Mouse (Mus musculus) brown adipose tissue, adult 24 weeks (tissue): ENCODE measurements around the gene Fam122a. TPM values are rescaled to one million over a fixed set of nuclear protein-coding genes. Genes with fewer than 3 reads are reported as not detected.

ENCODE experiments used
- H3K27ac ChIP-seq: fragments of 200-500 bp; replicated peaks from 2 replicates; pipeline ENCODE4 v1.5.1; 2012; ENCODE audit warnings: low read depth, mild to moderate bottlenecking, low read length
- H3K4me1 ChIP-seq: fragments of 200-500 bp; 2 replicates; pipeline ENCODE4 v1.6.1; 2012; ENCODE audit warnings: low read length, mixed read lengths; ENCODE audit not compliant: control insufficient read depth, insufficient read depth, insufficient read length
- H3K4me3 ChIP-seq: fragments of 200-500 bp; 2 replicates; pipeline ENCODE4 v1.5.1; 2012; ENCODE audit warnings: low read depth, mild to moderate bottlenecking, low read length, moderate library complexity; ENCODE audit not compliant: insufficient read depth
- polyA plus RNA-seq: library from polyadenylated mRNA; stranded (reverse); fragments of >200 nt; gene quantifications from 2 replicates; pipeline ENCODE4 v1.2.4, GENCODE M21; 2012; ENCODE audit not compliant: missing spikeins, insufficient read depth, insufficient read length

The Fam122a gene
- polyA plus RNA-seq, 1 experiment, result 23.3 TPM

DNA sequence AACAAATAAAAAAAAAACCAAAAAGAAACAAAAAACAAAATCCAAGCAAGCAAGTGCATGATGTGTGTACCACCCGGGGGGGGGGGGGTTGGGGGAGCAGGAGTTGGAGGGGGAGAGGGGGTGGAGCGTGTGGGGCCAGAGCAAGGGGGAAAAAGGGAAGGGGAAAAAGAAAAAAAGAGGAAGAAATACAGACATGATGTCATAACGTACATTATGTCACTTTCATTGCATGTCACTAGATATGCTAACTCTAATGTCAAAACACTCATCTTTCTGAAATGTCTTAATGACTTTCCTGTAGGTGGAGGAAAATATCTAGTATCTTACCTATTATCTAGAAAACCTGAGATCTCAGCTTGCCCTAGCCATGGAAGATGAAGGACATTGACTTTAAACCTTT lies 14.1 kb downstream of the Fam122a start:
- Histone ChIP-seq H3K27ac (no peak overlapping the region), H3K4me3 (no peak overlapping the region), H3K4me1 (no peaks in the 10 kb centered on the region)

DNA sequence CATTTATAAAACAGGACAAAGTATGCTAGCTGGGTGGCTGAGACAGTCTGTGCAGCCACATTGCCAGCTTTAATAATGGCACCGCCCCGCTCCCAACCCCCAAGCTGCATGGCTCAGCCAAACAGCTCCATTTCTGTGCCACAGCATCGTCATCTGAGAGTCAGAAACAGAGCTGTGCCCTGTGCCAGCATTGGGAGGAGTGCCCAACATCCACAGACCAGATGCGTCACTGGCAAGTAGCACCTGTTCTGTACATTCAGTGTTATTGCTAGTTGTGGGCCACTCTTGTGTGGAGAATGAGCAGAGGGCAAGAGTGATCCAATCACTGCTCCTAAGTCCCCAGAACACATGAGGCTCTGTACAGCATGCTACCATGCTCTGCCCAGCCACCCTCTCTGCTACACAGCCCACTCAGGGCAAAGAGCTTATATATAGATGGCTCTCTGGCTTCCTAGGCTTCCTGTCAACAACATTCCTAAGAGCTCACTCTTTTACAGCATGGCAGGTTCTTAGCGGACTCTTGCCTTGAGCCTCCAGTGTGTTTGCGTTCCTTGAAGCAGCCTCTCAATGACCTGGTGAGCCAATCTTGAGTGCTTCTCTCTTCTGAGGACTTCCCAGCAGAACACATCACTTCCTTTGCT lies 20.4 kb downstream of the Fam122a start:
- H3K27ac ChIP-seq, result no peak overlapping the region
- H3K4me3 ChIP-seq, result no peak overlapping the region
- no peaks in the 10 kb centered on the region for H3K4me1 ChIP-seq

DNA sequence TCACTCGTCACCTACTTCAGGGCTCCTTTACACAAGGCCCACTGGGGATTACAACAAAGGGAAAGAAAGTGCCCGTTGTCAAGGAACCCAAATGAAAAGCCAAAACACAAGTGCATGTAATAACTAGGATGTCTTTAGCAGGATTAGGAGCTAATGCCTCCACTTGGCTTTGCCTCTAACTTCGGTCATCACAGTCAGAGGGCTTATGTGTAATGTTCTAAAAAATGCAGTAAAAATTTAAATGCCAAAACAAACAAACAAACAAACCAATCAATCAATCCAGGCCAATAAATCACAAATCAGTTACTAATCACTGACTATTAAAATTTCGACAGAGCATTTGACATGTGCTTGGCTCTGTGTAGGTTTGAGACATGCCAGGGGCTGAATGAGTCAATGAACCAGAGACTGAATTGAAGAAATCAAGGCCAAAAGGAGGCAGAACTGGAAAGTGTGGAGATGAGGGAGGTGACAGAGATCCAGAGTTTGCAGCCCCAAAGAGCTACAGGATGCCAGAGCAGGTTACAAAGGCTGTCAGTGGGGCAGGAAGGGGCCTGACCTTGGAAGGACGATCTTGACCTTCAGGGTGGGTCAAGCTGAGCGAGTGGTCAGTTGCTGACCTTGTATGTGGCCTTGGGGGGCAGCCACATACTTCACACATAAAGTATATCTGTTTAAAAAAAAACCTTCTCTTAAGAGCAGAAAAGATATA lies 21.8 kb downstream of the Fam122a start:
- Histone ChIP-seq H3K27ac (no peak overlapping the region), H3K4me1 (no peaks in the 10 kb centered on the region)

DNA sequence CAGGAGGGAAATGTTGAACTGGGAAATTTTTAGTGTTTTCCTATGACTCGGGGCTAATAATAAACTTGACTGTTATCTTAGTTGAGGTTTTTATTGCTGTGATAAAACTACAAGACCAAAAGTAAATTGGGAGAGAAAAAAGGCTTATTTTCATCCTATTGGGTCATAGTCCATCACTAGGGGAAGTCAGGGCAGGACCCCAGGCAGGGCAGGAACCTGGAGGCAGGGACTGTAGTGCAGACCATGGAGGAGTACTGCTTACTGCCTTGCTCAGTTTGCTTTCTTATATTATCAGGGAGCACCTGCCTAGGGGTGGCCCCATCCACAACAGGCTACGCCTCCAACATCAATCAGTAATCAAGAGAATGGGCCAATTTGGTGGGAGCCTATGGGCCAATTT lies 22.7 kb downstream of the Fam122a start:
- Histone ChIP-seq H3K4me1 (no peaks in the 10 kb centered on the region), H3K27ac (no peak overlapping the region), H3K4me3 (no peak overlapping the region)

More for the DNA sequence above, 21.8 kb downstream of the Fam122a start:
- H3K4me3 ChIP-seq, result no peak overlapping the region

DNA sequence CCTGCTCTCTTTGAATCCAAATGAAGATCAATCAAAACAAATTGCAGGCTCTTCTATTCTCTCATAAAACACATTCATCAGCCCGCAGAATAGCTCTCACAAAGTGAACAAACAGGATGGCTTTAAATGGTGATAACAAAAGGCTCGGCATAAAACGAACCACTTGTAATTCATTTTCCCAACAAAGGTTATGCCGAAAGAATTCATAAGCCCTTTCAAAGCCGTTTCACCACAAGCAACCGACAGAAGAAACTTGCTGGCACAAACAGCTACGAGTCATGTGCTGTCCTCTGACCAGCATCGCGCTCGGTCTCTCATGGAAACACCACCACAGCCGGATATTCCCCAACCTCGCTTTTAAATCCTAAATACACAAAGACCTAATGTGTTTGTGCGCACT lies 23.8 kb downstream of the Fam122a start:
- Histone ChIP-seq H3K4me1 (no peaks in the 10 kb centered on the region), H3K4me3 (no peak overlapping the region), H3K27ac (no peak overlapping the region)

DNA sequence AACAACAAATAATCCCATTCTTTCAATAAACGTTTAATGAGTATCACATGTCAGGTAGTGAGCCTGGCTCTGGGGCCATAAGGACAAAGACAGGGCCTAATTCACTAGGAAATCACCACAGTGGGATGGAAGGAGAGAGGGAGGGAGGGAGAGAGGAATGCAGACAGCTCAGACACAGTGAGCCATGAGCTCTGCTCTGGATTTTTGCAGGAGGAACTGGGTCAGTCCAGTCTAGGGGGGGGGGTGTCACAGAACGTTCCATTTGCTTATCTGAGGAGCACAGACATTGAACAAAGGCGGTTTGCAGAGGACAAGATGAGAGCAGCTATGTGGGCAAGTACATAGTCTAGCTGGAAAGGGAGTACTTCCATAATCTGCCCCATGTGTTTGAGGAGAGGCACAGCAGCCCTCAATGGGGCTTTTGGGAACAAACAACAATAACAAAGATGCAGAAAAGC lies 24.7 kb downstream of the Fam122a start:
- H3K27ac ChIP-seq, result no peak overlapping the region

DNA sequence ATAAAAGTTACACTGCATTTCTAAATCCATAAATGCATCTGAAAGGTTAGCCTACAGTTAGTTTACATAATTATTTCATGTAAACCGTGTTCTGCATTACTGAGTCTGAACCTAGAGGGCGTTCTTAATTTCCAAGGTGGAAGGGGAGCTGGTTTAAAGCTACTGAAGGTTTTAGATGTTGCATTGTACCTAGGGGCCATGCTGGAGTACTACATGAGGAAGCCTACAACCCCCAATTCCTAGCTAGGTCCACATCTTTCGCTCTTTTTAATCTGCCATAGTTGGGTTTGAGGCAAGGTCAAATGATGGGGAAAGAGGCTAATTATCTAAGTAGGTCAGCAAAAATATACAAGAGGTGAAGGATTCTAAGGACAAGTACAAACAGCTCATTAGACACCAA lies 25.5 kb downstream of the Fam122a start:
- Histone ChIP-seq H3K27ac (no peak overlapping the region), H3K4me3 (no peak overlapping the region), H3K4me1 (no peaks in the 10 kb centered on the region)

More for the DNA sequence above, 24.7 kb downstream of the Fam122a start:
- H3K4me1 ChIP-seq, result no peaks in the 10 kb centered on the region
- H3K4me3 ChIP-seq, result no peak overlapping the region

- H3K27ac ChIP-seq, result no peak overlapping the region
- no peaks in the 10 kb centered on the region for H3K4me1 ChIP-seq
- H3K4me3 ChIP-seq, result no peak overlapping the region
Observed at GRCm38 (mm10) chr19:24450740-24451139, 26.4 kb downstream of the Fam122a start.

DNA sequence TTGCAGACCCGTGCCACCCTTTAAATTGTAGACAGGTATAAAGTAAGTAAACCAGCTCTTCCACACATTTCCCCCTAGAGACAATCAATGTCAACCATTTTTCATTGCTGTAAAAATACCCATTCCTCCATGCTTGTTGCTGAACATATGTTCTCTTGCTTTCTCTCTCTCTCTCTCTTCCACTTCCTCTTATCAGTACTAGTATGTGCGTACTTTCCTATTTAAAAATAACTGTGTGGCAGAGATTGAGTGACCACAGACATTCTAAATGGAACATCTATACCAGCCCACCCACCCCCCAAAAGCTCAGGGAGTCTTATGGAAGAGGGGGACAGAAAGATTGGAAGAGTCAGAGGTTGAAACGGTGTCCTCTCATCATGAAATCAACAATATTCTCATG lies 32.8 kb downstream of the Fam122a start:
- H3K4me3 ChIP-seq, result no peak overlapping the region
- H3K4me1 ChIP-seq, result no peaks in the 10 kb centered on the region
- no peak overlapping the region for H3K27ac ChIP-seq

DNA sequence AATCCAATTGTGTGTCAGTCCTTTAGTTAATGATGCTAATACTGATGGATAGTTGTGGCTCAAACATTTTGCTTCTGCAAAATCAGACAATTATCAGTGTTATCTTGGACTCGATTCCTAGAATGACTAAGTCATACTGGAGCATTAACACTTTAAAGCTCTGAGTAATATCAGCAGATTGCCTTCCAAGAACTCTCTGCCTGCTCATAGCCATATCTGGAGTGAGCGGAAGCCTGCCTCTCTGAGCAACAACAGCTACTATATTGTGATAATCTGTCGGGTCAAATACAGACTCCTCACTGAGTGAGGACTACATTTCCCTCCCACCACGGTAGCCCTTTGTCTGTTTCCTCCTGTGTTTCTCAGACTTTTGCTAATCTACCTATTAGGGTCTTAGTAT lies 37.4 kb downstream of the Fam122a start:
- Histone ChIP-seq H3K4me3 (no peak overlapping the region), H3K27ac (no peak overlapping the region), H3K4me1 (no peaks in the 10 kb centered on the region)

DNA sequence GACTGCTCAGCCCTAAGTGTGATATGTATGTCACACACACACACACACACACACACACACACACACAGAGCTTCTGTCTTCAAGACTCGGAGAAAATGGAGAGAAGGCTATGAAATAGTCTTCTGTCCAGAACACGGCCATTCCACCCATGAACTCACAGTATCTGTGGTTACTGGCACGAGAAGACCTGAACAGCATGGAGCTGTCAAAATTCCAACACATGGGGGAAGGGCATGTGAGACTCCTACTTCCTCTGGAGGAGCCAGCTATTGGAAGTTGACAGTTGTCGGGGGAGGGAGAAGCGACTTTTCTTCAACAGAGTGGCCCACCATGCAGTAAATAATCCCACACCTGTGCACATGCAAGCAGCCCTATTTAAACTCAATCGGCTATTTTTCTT lies 42.9 kb downstream of the Fam122a start:
- H3K27ac ChIP-seq, result no peak overlapping the region
- H3K4me1 ChIP-seq, result no peaks in the 10 kb centered on the region
- no peak overlapping the region for H3K4me3 ChIP-seq

- no peak overlapping the region for H3K27ac ChIP-seq
- no peak overlapping the region for H3K4me3 ChIP-seq
- H3K4me1 ChIP-seq, result no peaks in the 10 kb centered on the region
Observed at GRCm38 (mm10) chr19:24432447-24432846, 44.7 kb downstream of the Fam122a start.

DNA sequence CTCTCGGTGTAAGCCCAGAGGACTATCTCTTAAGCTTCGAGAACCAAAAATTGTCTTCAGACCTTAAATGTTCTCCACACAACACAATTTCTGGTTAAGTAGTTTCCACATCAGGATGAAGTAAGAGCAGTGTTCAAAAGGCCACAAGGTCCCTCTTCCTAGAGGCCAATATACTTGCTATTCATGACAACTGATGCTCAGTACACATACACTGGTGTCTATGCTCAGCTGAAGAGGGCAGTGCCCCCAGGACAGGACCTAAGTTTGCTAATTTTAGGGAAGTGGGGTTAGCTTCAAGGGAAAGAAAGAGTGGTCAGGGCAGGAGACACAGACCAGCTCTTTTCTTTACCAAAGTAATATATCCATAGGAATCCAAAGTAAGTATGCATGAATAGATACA lies 45.8 kb downstream of the Fam122a start:
- Histone ChIP-seq H3K4me3 (no peak overlapping the region), H3K4me1 (no peaks in the 10 kb centered on the region), H3K27ac (no peak overlapping the region)

DNA sequence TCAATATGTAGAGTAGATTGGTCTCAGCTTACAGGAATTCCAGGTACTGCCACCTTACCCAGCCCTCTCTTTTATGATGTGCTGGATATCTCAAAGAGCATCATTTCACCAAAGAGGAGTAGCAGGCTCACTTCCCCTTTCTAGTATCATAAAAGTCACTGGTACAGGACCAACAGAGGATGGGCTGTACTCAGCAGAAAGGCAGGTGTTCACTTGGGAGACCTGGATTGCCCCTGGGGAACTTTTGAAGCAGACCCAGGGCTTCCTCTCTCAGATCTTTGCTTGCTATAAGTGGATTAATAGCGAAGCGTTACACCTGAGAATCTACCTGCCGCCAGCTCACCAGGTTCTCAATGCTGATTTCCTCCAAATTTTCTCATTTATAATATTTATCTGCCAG lies 49.1 kb downstream of the Fam122a start:
- H3K4me1 ChIP-seq, result no peaks in the 10 kb centered on the region
- H3K4me3 ChIP-seq, result no peak overlapping the region
- no peak overlapping the region for H3K27ac ChIP-seq

GRCm38 (mm10) chr19:24427258-24427657 lies 49.9 kb downstream of the Fam122a start:
- Histone ChIP-seq H3K27ac (no peak overlapping the region), H3K4me1 (no peaks in the 10 kb centered on the region)

DNA sequence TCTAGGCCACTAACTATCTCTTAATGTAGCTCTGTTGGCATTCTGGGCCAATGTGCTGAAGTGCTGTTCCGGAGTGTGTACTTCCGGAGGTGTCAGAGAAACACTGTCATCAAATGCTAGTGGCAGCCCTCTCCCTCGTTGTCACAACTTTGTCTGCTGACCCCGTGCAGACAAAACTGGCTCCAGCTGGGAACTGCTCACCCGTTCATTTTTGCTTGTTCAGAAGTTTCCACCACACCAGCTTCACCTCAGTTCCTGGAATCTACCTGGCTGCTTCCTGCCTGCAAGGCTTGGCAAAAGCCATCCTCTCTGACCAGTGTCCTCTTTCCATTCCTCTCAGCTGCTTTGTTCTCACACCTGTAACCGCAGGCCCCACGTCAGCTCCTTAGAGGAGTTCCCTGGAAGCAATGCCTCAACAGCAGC lies 50.4 kb downstream of the Fam122a start:
- no peaks in the 10 kb centered on the region for H3K4me1 ChIP-seq
- no peak overlapping the region for H3K4me3 ChIP-seq
- H3K27ac ChIP-seq, result no peak overlapping the region

More at GRCm38 (mm10) chr19:24427258-24427657, 49.9 kb downstream of the Fam122a start:
- no peak overlapping the region for H3K4me3 ChIP-seq
